Mouse (Mus musculus): ENCODE measurements at regions not wholly inside any gene's neighbourhood (a gene's known extent, or its start where the extent isn't known, plus 50 kb on each side); places are given as distances from the start of the nearest gene placed in this dataset.

GRCm38 (mm10) chr5:111506821-111507220, 89.7 kb downstream of the Mn1 start:
- H3K27ac ChIP-seq (replicated peaks; ENCODE audit: low read depth, low read length): no peak overlapping the region

GRCm38 (mm10) chr5:111507332-111507731, 90.2 kb downstream of the Mn1 start:
- H3K4me3 ChIP-seq (ENCODE audit: insufficient read depth, low read depth, low read length): no peak overlapping the region
- H3K27ac ChIP-seq (replicated peaks; ENCODE audit: low read depth, low read length): no peak overlapping the region
- peaks cover 21% of the 10 kb centered on the region for H3K4me1 ChIP-seq (ENCODE audit: control insufficient read depth, insufficient read depth, insufficient read length, low read length)

More at GRCm38 (mm10) chr5:111506821-111507220, 89.7 kb downstream of the Mn1 start:
- Histone ChIP-seq H3K4me1 (ENCODE audit: control insufficient read depth, insufficient read depth, insufficient read length, low read length) (peaks cover 21% of the 10 kb centered on the region), H3K4me3 (ENCODE audit: insufficient read depth, low read depth, low read length) (no peak overlapping the region)

- peak overlapping the region; percentile 92 for H3K27ac ChIP-seq (replicated peaks; ENCODE audit: low read depth, low read length)
- H3K4me3 ChIP-seq (ENCODE audit: insufficient read depth, low read depth, low read length): peak overlapping the region; percentile 4; the same call in 1 of the 2 replicates
- peaks cover 22% of the 10 kb centered on the region for H3K4me1 ChIP-seq (ENCODE audit: control insufficient read depth, insufficient read depth, insufficient read length, low read length)
These were observed 91.9 kb downstream of the Mn1 start for GRCm38 (mm10) chr5:111509014-111509561.

DNA sequence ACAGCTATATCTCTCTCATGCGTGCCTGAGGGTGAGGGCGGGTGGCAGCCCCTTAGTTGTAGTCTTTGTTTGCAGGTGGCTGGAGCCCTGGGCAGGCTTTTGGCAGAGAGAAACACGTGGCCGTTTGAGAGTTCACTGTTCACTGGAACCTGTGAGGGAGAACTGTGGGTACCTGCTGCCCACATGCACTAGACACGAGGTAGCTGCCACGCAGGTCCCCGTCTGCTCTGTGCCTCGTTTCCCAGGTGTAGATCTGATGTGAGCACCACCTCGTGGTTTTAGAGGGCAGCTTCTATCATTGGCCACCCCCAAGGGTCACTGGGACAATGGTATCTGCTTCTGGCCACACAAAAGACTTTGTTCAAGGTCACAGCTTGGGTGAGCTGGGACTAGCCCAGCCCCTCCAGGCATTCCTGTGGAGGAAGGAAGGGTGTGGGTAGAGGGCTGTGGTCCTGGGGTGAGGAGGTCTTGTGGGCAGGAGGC, 92.5 kb downstream of the Mn1 start:
- H3K27ac ChIP-seq (replicated peaks; ENCODE audit: low read depth, low read length): peak overlapping the region; percentile 92
- H3K4me3 ChIP-seq (ENCODE audit: insufficient read depth, low read depth, low read length): peak overlapping the region; percentile 4; the same call in 1 of the 2 replicates
- peaks cover 24% of the 10 kb centered on the region for H3K4me1 ChIP-seq (ENCODE audit: control insufficient read depth, insufficient read depth, insufficient read length, low read length)

- no peak overlapping the region for H3K4me3 ChIP-seq (ENCODE audit: insufficient read depth, low read depth, low read length)
- H3K4me1 ChIP-seq (ENCODE audit: control insufficient read depth, insufficient read depth, insufficient read length, low read length): peaks cover 24% of the 10 kb centered on the region
- peak overlapping the region; percentile 92 for H3K27ac ChIP-seq (replicated peaks; ENCODE audit: low read depth, low read length)
These were observed 93.2 kb downstream of the Mn1 start for GRCm38 (mm10) chr5:111510183-111510878.

- Histone ChIP-seq H3K27ac (replicated peaks; ENCODE audit: low read depth, low read length) (no peak overlapping the region), H3K4me1 (ENCODE audit: control insufficient read depth, insufficient read depth, insufficient read length, low read length) (peaks cover 24% of the 10 kb centered on the region), H3K4me3 (ENCODE audit: insufficient read depth, low read depth, low read length) (no peak overlapping the region)
These were observed 93.7 kb downstream of the Mn1 start for GRCm38 (mm10) chr5:111510879-111511231.

- H3K4me1 ChIP-seq (ENCODE audit: control insufficient read depth, insufficient read depth, insufficient read length, low read length): peaks cover 17% of the 10 kb centered on the region
- no peak overlapping the region for H3K4me3 ChIP-seq (ENCODE audit: insufficient read depth, low read depth, low read length)
- H3K27ac ChIP-seq (replicated peaks; ENCODE audit: low read depth, low read length): no peak overlapping the region
These were observed 94.8 kb downstream of the Mn1 start for GRCm38 (mm10) chr5:111511982-111512381.

DNA sequence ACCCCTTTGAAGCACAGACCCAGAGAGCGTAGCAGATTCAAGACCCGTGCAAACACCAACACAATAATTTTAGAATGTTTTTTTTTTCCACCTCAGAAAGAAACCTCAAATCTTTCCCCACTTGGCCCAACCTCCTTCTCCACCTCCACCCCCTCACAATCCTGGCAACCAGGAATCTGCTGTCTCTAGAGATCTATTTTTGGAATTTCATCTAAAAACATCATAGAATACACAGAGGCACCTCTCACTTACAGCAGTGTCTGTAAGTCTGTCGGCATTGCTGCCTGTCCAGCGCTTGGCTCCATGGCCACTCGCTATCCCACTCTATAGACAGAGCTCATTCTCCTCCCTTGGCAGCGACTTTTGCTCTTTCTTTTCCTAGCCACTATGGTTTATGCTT, 96.8 kb downstream of the Mn1 start:
- H3K4me3 ChIP-seq (ENCODE audit: insufficient read depth, low read depth, low read length): no peak overlapping the region
- peaks cover 17% of the 10 kb centered on the region for H3K4me1 ChIP-seq (ENCODE audit: control insufficient read depth, insufficient read depth, insufficient read length, low read length)
- H3K27ac ChIP-seq (replicated peaks; ENCODE audit: low read depth, low read length): no peak overlapping the region

DNA sequence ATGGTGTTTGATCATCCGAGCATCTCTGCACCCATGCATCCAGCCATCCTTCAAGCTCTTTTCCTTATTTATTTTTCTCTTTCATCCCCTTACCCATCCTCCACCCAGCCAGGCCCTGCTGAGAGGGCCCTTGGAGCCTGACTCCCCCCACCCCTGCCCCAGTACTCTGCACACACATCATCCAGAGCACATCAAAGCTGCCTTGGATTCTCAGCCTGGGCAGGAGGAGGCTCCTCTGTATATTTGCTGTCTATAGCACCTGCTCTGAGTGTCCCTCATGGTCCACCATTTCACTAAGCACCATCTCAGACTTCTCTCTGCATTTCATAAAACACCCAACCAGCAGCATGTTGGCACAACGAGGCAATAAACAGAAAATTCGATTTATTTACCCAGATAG, 101.9 kb downstream of the Mn1 start:
- Histone ChIP-seq H3K4me1 (ENCODE audit: control insufficient read depth, insufficient read depth, insufficient read length, low read length) (peaks cover 2% of the 10 kb centered on the region; the same call in 1 of the 2 replicates), H3K4me3 (ENCODE audit: insufficient read depth, low read depth, low read length) (no peak overlapping the region), H3K27ac (replicated peaks; ENCODE audit: low read depth, low read length) (no peak overlapping the region)

DNA sequence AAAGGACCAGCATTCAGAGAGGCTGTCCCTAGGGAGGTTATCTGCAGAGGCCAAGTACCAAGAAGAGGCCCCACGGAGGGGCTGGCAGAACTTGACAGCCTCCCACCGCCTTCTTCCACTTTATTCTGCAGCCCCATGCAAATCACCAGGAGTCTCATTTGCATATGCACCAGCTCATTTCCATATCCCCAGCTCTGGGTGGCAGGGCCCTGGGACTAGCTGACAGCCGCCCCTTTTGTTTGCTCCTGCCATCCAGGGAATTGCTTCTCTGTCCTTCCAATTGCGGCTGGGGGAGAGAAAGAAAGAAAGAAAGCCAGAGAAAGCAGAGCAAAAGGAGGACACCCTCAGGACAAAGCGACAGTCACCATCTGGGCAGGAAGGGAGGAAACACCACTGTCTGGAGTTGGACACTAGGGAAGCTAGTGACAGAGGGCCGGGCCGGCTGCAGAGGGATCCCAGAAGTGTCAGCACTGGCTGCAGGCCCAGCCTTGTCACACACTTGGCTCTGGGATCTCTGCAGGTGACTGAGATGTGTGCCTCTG, 102.4 kb downstream of the Mn1 start:
- Histone ChIP-seq H3K4me1 (ENCODE audit: control insufficient read depth, insufficient read depth, insufficient read length, low read length) (no peaks in the 10 kb centered on the region), H3K4me3 (ENCODE audit: insufficient read depth, low read depth, low read length) (no peak overlapping the region), H3K27ac (replicated peaks; ENCODE audit: low read depth, low read length) (no peak overlapping the region)

GRCm38 (mm10) chr5:111521866-111522265, 104.7 kb downstream of the Mn1 start:
- Histone ChIP-seq H3K4me3 (ENCODE audit: insufficient read depth, low read depth, low read length) (no peak overlapping the region), H3K27ac (replicated peaks; ENCODE audit: low read depth, low read length) (no peak overlapping the region), H3K4me1 (ENCODE audit: control insufficient read depth, insufficient read depth, insufficient read length, low read length) (no peaks in the 10 kb centered on the region)

GRCm38 (mm10) chr5:111522586-111522985, 105.4 kb downstream of the Mn1 start:
- H3K4me1 ChIP-seq (ENCODE audit: control insufficient read depth, insufficient read depth, insufficient read length, low read length): no peaks in the 10 kb centered on the region
- no peak overlapping the region for H3K4me3 ChIP-seq (ENCODE audit: insufficient read depth, low read depth, low read length)
- no peak overlapping the region for H3K27ac ChIP-seq (replicated peaks; ENCODE audit: low read depth, low read length)

DNA sequence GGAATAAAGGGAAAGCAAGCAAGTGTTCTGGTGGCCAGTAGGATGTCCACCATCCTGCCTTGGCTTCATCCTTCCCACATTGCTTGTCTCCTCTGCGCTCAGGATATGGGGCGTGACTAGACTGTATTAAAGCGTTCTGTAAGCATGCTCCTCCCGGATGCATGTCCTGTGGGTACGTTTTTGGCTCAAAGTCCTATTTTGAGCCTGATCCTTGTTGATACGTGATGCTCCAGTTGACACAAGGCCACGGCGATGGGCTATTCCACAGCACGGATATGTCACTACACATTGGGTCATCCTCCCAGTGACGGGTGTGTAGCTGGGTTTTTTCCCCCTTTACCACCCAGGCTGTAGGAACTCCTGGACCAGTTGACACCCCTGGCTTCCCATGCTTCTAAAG, 110.6 kb downstream of the Mn1 start:
- Histone ChIP-seq H3K4me1 (ENCODE audit: control insufficient read depth, insufficient read depth, insufficient read length, low read length) (no peaks in the 10 kb centered on the region; the same call in 1 of the 2 replicates), H3K4me3 (ENCODE audit: insufficient read depth, low read depth, low read length) (no peak overlapping the region), H3K27ac (replicated peaks; ENCODE audit: low read depth, low read length) (no peak overlapping the region)

GRCm38 (mm10) chr5:111529096-111529495, 111.9 kb downstream of the Mn1 start:
- Histone ChIP-seq H3K4me1 (ENCODE audit: control insufficient read depth, insufficient read depth, insufficient read length, low read length) (no peaks in the 10 kb centered on the region; the same call in 1 of the 2 replicates), H3K4me3 (ENCODE audit: insufficient read depth, low read depth, low read length) (no peak overlapping the region), H3K27ac (replicated peaks; ENCODE audit: low read depth, low read length) (no peak overlapping the region)

- Histone ChIP-seq H3K4me3 (ENCODE audit: insufficient read depth, low read depth, low read length) (peak overlapping the region; percentile 17), H3K4me1 (ENCODE audit: control insufficient read depth, insufficient read depth, insufficient read length, low read length) (no peaks in the 10 kb centered on the region; the same call in 1 of the 2 replicates), H3K27ac (replicated peaks; ENCODE audit: low read depth, low read length) (peak overlapping the region; percentile 31)
These were observed 113.7 kb downstream of the Mn1 start for GRCm38 (mm10) chr5:111530628-111531524.
